Mouse (Mus musculus): ENCODE measurements at regions not wholly inside any gene's neighbourhood (a gene's known extent, or its start where the extent isn't known, plus 50 kb on each side); places are given as distances from the start of the nearest gene placed in this dataset.
A peak's percentile ranks its signal among the peaks of the same experiment; 100 is the strongest.

DNA sequence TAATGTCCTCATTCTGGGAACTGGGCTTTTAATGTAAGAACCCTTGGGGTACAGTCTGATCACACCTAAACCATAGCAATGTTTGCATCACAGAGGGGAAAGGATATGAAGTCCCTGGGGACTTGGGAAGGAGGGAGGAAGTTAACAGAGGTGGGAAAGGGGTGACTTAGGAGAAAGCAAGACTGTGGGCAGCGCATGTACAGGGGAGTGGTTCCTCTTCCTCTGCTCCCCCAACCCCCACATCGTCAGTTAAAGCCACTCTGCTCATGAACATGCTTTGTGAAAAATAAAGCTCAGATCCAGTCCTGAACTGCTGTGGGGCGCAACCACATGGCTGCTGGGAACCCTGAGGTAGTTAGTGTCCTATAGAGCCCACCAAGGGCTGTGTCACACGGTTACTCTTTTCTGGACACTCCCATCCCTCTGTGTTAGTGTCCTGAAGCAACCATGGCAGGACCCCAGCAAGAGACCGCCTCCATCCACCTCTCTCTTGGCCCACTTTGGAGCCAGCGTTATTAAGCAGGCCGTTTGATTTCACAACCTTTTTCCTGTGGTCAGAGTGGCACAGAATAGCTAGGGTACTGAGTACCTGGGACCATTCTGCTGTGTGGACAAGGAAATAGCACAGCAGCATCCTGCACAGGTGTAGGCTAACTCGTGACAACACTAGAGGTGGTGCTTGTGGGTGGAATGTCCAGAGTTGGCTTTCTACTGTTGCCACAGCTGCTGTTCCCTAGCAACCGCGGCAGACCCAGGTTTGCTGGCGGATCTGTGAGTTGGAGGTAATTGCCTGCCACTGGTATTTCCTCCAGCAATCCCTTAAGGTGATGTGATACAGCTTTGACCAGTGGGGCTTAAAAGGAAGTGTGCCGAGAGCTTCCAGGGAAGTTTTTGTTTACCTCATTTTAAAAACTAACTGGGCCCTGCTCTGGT, 50.3 kb upstream of the Cpeb4 start:
- Histone ChIP-seq H3K36me3 (no peaks in the 10 kb centered on the region), H3K4me3 (no peak overlapping the region), H3K27ac (peak overlapping the region; percentile 26; the same call in 1 of the 2 replicates), H3K4me1 (replicated peaks) (peaks cover 20% of the 10 kb centered on the region), H3K9me3 (no peaks in the 10 kb centered on the region), H3K27me3 (ENCODE audit: insufficient read depth, poor library complexity, severe bottlenecking) (no peaks in the 10 kb centered on the region)
- 72% methylated on average over 12 of the region's 12 CpGs for WGBS
- DNase-seq (ENCODE audit: low spot score), result no peak

Measured in hindbrain, embryonic 10.5 days (tissue).